Mouse (Mus musculus) testis, adult 2 months (tissue): Measurements from ENCODE around the gene Tgfbr2. TPM values are rescaled to one million over a fixed set of nuclear protein-coding genes. Genes with fewer than 3 reads are reported as not detected.

Experiments used
- H3K27ac ChIP-seq: fragments of 200-500 bp; 2 replicates; pipeline ENCODE4 v1.5.1; 2012; ENCODE audit warnings: low read depth, low read length; ENCODE audit not compliant: control insufficient read depth, insufficient read depth
- H3K27me3 ChIP-seq: fragments of 200-500 bp; 2 replicates; pipeline ENCODE4 v1.6.1; 2012; ENCODE audit warnings: mild to moderate bottlenecking, low read length, moderate library complexity; ENCODE audit not compliant: control insufficient read depth, insufficient read depth
- H3K36me3 ChIP-seq: fragments of 200-500 bp; 2 replicates; pipeline ENCODE4 v1.6.1; 2012; ENCODE audit warnings: mild to moderate bottlenecking, low read length; ENCODE audit not compliant: control insufficient read depth, insufficient read depth
- H3K4me1 ChIP-seq: fragments of 200-500 bp; 2 replicates; pipeline ENCODE4 v1.6.1; 2012; ENCODE audit warnings: low read length; ENCODE audit not compliant: control insufficient read depth, insufficient read depth
- H3K4me3 ChIP-seq: fragments of 200-500 bp; 2 replicates; pipeline ENCODE4 v1.5.1; 2012; ENCODE audit warnings: low read depth, mild to moderate bottlenecking, low read length, moderate library complexity, mixed read lengths; ENCODE audit not compliant: control insufficient read depth
- CTCF ChIP-seq: fragments of 200-500 bp; IDR thresholded peaks from 2 replicates; pipeline ENCODE4 v1.5.1; 2012; ENCODE audit warnings: low read depth, mild to moderate bottlenecking, inconsistent platforms, low read length, moderate library complexity; ENCODE audit not compliant: control insufficient read depth, insufficient read depth, insufficient replicate concordance
- POLR2A ChIP-seq: fragments of 200-500 bp; IDR thresholded peaks from 2 replicates; pipeline ENCODE4 v1.6.1; 2012; ENCODE audit warnings: low read depth, mild to moderate bottlenecking, inconsistent platforms, low read length, moderate library complexity; ENCODE audit not compliant: control insufficient read depth
- polyA plus RNA-seq: library from polyadenylated mRNA; depleted of rRNA; stranded (reverse); fragments of >200 nt; gene quantifications from 2 replicates; pipeline ENCODE4 v1.2.3, GENCODE M21; 2012

Gene Tgfbr2
- polyA plus RNA-seq, 1 experiment: 1.5 TPM

- H3K4me3 ChIP-seq: no peak overlapping the region
- H3K4me1 ChIP-seq: no peaks in the 10 kb centered on the region
- TF ChIP-seq CTCF (no peak), POLR2A (no peak)
- no peaks in the 10 kb centered on the region for H3K36me3 ChIP-seq
- no peak overlapping the region for H3K27ac ChIP-seq
- no peaks in the 10 kb centered on the region for H3K27me3 ChIP-seq
These were observed 44.3 kb upstream of the Tgfbr2 start for GRCm38 (mm10) chr9:116219234-116220158.

- TF ChIP-seq POLR2A (no peak), CTCF (no peak)
- no peak overlapping the region for H3K4me3 ChIP-seq
- H3K4me1 ChIP-seq: no peaks in the 10 kb centered on the region
- no peaks in the 10 kb centered on the region for H3K27me3 ChIP-seq
- no peak overlapping the region for H3K27ac ChIP-seq
- H3K36me3 ChIP-seq: no peaks in the 10 kb centered on the region
These were observed 43.6 kb upstream of the Tgfbr2 start for GRCm38 (mm10) chr9:116218780-116219179.

GRCm38 (mm10) chr9:116217099-116217498, 41.9 kb upstream of the Tgfbr2 start:
- TF ChIP-seq CTCF (no peak), POLR2A (no peak)

GRCm38 (mm10) chr9:116216677-116217076, 41.5 kb upstream of the Tgfbr2 start:
- no peaks in the 10 kb centered on the region for H3K36me3 ChIP-seq
- H3K27me3 ChIP-seq: no peaks in the 10 kb centered on the region
- no peak overlapping the region for H3K4me3 ChIP-seq
- TF ChIP-seq CTCF (no peak), POLR2A (no peak)
- H3K4me1 ChIP-seq: no peaks in the 10 kb centered on the region
- no peak overlapping the region for H3K27ac ChIP-seq

More at GRCm38 (mm10) chr9:116217099-116217498, 41.9 kb upstream of the Tgfbr2 start:
- H3K36me3 ChIP-seq: no peaks in the 10 kb centered on the region
- no peaks in the 10 kb centered on the region for H3K27me3 ChIP-seq
- no peaks in the 10 kb centered on the region for H3K4me1 ChIP-seq
- no peak overlapping the region for H3K4me3 ChIP-seq
- H3K27ac ChIP-seq: no peak overlapping the region

GRCm38 (mm10) chr9:116214296-116214695, 39.1 kb upstream of the Tgfbr2 start:
- Histone ChIP-seq H3K27ac (no peak overlapping the region), H3K4me1 (no peaks in the 10 kb centered on the region), H3K27me3 (no peaks in the 10 kb centered on the region), H3K36me3 (no peaks in the 10 kb centered on the region), H3K4me3 (no peak overlapping the region)
- no peak for TF ChIP-seq POLR2A
- no peak for TF ChIP-seq CTCF

GRCm38 (mm10) chr9:116212915-116213619, 37.9 kb upstream of the Tgfbr2 start:
- H3K27ac ChIP-seq: no peak overlapping the region
- TF ChIP-seq POLR2A: no peak
- no peak for TF ChIP-seq CTCF
- no peaks in the 10 kb centered on the region for H3K27me3 ChIP-seq
- no peak overlapping the region for H3K4me3 ChIP-seq
- H3K4me1 ChIP-seq: no peaks in the 10 kb centered on the region
- H3K36me3 ChIP-seq: no peaks in the 10 kb centered on the region

GRCm38 (mm10) chr9:116212069-116212468, 36.9 kb upstream of the Tgfbr2 start:
- no peak for TF ChIP-seq CTCF
- TF ChIP-seq POLR2A: no peak
- H3K27ac ChIP-seq: no peak overlapping the region
- no peak overlapping the region for H3K4me3 ChIP-seq
- no peaks in the 10 kb centered on the region for H3K27me3 ChIP-seq
- H3K36me3 ChIP-seq: no peaks in the 10 kb centered on the region
- H3K4me1 ChIP-seq: no peaks in the 10 kb centered on the region
